Mouse (Mus musculus) kidney, adult 2 months (tissue): ENCODE data around the gene Tmem131.

Experiments used
- CTCF ChIP-seq: fragments of 200-500 bp; conservative IDR thresholded peaks from 2 replicates; pipeline ENCODE4 v1.5.1; 2011; ENCODE audit warnings: low read depth, mild to moderate bottlenecking, control low read depth, low read length, moderate library complexity, mixed read lengths; ENCODE audit not compliant: insufficient read depth, insufficient read length
- POLR2A ChIP-seq: fragments of 200-500 bp; IDR thresholded peaks from one replicate; pipeline ENCODE4 v1.6.1; 2011; ENCODE audit warnings: low read depth, low read length, control low read depth

DNA sequence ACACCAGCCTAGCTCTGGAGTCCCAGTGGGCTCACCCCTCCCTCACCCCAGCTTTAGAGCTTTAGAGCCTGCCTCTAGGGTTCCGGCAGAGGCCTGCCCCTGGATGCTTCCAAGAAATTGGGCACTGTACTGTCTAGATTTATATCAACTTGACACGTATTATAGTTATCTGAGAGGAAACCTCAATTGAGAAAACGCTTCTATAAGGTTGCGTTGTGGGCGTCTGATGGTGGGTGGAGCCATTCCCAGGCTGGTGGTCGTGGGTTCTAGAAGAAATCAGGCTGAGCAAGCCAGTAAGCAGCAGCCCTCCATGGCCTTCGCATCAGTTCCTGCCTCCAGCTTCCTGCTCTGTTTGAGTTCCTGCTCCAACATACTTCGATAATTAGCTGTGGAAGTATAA, 182.4 kb downstream of the Tmem131 start:
- TF ChIP-seq CTCF (no peak), POLR2A (no peak)
